Mouse (Mus musculus): Measurements from ENCODE around the gene Slc38a7.

DNA sequence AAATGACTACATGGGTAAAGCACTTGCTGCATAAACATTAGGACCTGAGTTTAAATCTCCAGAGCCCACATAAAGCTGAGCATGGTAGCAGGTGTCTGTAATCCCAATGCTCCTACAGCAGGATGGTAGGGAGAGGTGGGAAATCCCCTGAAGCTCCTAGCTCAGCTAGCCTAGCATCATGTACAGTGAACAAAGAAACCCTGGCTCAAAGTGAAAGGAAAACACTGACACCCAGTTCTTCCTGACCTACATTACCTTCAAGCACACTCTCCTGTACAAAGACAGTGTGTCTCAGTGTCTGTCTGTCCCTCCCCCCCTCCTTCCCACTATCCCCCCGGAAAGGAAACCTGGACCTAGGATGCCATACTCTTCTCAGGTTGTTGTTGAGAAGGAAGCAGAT, 53.4 kb downstream of the Slc38a7 start:
- no peak for TF ChIP-seq CTCF (IDR thresholded peaks at IDR 0.05; ENCODE audit: extremely low read depth, insufficient read length, insufficient replicate concordance, low read depth, low read length)
- no peak for TF ChIP-seq POLR2A (IDR thresholded peaks at IDR 0.05; ENCODE audit: low read depth, low read length)

Measured in small intestine, adult 2 months (tissue).